Mouse (Mus musculus): Measurements from ENCODE around the gene Olfr1057.
"Not testable (repeated sequence)": the region's sequence is repeated elsewhere in the genome, so short reads cannot be mapped to it uniquely, and the experiment has no call there.

The Olfr1057 gene

GRCm38 (mm10) chr2:86378293-86378692, at the start of gene Olfr1057:
Olfr1057 (minus strand) TSS chr2:86378393.
- DNase-seq (ENCODE audit: low spot score in 2 of 2): no peak

DNA sequence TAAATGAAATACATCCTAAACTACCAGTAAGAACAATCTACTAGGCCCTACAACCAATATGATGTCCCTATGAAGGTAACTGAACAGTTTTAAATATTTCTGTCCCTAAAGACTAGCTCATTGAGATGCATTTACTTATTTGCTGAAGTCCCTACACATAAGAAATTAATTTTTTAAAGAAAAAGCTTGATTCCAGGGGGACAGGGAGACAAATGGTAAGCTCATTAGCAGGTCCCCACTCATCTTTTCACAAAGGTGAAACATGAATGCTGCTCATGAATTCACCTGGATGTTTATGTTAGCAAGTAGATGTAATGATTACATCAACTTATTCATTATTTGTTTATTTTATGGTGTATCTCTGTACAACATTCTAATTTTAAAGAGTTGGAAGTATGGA, 48.5 kb upstream of the Olfr1057 start, which contains the start of gene Olfr1062:
TSS of gene Olfr1062 (minus strand) at position 101 of the 400 bp plus-strand sequence.
- DNase-seq (ENCODE audit: low spot score in 2 of 2): not testable (repeated sequence)

DNA sequence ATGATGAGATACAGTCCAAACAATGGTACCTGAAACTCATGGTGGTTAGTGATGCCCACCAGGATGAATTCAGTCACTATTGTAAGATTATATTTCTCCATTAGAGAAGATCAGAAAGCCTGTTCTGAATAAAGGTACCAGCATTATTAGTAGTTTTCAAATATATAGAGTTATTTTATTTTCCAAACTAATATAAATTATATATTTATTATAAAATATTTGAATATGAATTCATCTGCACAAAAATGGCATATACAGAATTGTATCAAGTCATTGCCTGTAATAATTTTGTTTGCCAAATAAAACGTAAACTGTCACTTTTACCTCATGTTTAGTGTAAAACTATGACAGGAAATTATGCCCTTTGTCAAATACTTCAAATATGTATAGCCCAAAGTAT, 35.8 kb upstream of the Olfr1057 start, which contains the start of gene Olfr1061:
TSS of gene Olfr1061 (minus strand) at position 101 of the 400 bp plus-strand sequence.
- DNase-seq (ENCODE audit: low spot score in 2 of 2): no peak

DNA sequence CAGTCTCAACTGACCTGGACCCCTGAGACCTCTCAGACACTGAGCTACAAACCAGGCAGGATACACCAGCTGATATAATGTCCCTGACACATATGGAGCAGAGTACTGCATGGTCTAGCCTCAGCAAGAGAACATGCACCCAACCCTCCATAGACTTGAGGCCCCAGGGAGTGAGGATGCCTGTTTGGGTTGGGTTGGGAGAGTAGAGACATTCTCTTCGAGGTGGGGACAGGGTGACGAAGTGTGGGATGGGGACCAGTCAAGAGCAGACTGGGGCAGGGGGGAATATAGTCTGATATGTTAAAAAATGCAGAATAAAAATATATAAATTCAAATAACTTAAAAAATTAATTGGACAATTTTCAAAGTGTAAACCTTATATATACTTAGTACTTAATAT, 16.9 kb upstream of the Olfr1057 start:
- DNase-seq (ENCODE audit: low spot score in 2 of 2): no peak

- not testable (repeated sequence) for DNase-seq (ENCODE audit: low spot score in 2 of 2)
Observed at GRCm38 (mm10) chr2:86388461-86388860, 10.3 kb upstream of the Olfr1057 start, which contains the start of gene Olfr1058. Olfr1058 (minus strand) TSS chr2:86388561.

DNA sequence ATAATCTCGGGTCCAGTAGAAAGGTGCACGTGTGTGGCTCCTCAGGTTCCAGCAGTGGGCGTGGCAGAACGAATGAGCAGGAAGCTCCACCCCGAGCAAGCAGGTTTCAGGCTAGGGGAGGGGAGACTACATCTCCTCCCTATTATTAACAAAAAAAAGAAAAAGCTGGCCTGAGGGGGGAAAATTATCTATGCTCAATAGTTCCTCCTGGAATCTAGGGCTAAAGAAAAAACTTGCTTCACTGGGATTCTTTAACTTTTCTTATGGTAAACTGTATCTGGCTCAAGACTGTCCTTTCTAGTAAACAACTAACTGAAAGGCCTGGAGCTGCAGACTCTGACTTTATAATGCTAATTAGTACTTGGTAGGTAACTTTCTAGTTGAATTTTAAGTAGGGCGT, 11.9 kb downstream of the Olfr1057 start:
- not testable (repeated sequence) for DNase-seq (ENCODE audit: low spot score in 2 of 2)

DNA sequence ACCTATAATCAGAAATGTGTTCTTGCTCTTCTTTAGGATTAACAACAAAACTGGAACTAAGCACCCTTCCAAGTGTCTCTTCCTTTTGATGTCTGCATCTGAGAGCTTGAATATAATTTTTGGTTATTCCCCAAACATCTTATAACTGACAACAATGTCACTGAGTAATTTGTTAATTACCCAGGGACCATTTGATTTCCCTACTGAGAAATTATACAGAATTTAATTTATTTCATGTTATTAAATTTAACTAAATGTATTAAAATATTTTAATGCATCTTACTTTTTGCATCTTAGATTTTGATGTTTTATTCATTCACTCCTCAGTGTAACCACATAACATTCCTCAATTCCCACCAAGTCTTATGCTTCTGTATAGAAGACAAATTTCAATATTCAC, 15.8 kb downstream of the Olfr1057 start, which contains the start of gene Olfr1056:
TSS of gene Olfr1056 (minus strand) at position 101 of the 400 bp plus-strand sequence.
- no peak for DNase-seq (ENCODE audit: low spot score in 2 of 2)

DNA sequence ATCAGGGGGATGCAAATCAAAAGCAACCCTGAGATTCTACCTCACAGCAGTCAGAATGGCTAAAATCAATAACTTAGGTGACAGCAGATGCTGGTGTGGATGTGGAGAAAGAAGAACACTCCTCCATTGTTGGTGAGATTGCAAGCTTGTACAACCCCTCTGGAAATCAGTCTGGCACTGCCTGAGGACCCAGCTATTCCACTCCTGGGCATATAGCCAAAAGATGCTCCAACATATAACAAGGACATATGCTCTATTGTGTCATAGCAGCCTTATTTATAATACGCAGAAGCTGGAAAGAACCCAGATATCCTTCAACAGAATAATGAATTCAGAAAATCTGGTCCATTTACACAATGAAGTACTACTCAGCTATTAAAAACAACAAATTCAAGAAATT, 26.4 kb downstream of the Olfr1057 start:
- not testable (repeated sequence) for DNase-seq (ENCODE audit: low spot score in 2 of 2)

GRCm38 (mm10) chr2:86350184-86350583, 28.0 kb downstream of the Olfr1057 start, which contains the start of gene Olfr1055:
Olfr1055 (minus strand) TSS chr2:86350284.
- DNase-seq (ENCODE audit: low spot score in 2 of 2): no peak

DNA sequence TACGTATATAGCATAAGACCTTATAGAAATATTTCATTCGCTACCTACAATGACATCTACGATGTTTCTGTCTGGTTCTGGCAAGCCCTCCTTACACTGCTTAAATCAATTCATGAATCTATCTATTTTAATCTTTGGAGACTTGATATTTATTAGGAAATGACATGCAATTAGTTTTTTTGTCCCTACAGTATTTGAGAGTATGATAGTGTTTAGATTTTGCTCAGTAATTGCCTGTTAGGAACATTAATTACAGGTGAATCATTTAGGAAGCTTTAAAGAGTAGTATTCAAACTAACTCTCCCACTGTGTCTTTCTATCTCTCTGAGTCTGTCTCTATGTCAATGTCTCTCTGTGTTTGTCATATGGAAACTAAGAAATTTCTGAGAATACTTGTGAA, 42.9 kb downstream of the Olfr1057 start, which contains the start of gene Olfr1054:
TSS of gene Olfr1054 (minus strand) at position 101 of the 400 bp plus-strand sequence.
- no peak for DNase-seq (ENCODE audit: low spot score in 2 of 2)
